Mouse (Mus musculus) myocyte (in vitro differentiated cells): ENCODE results near the gene Setd1b. TPM values are rescaled to one million over a fixed set of nuclear protein-coding genes. Genes with fewer than 3 reads are reported as not detected.
A peak's percentile ranks its signal among the peaks of the same experiment; 100 is the strongest.

Experiments
- H3K27me3 ChIP-seq: one replicate; pipeline ENCODE4 v1.6.1; 2011; ENCODE audit not compliant: control insufficient read depth, insufficient read depth, insufficient read length
- H3K36me3 ChIP-seq: one replicate; pipeline ENCODE4 v1.6.1; 2011; ENCODE audit not compliant: control insufficient read depth, insufficient read depth
- H3K4me2 ChIP-seq: one replicate; pipeline ENCODE4 v1.6.1; 2011; ENCODE audit warnings: low read depth, control low read depth
- H3K4me3 ChIP-seq: one replicate; pipeline ENCODE4 v1.5.1; 2011; ENCODE audit warnings: mild to moderate bottlenecking, control low read depth, moderate library complexity
- H3K79me2 ChIP-seq: one replicate; pipeline ENCODE4 v1.6.1; 2011; ENCODE audit not compliant: control insufficient read depth, insufficient read depth
- H3ac ChIP-seq: one replicate; pipeline ENCODE4 v1.6.1; 2011; ENCODE audit not compliant: control insufficient read depth, insufficient read length
- CEBPB ChIP-seq: IDR thresholded peaks from 2 replicates; pipeline ENCODE4 v1.6.1; 2011; ENCODE audit warnings: mild to moderate bottlenecking, moderate library complexity; ENCODE audit not compliant: poor library complexity, insufficient read depth, severe bottlenecking
- E2F4 ChIP-seq: IDR thresholded peaks from one replicate; pipeline ENCODE4 v1.6.1; 2011; ENCODE audit warnings: mild to moderate bottlenecking, control low read depth, moderate library complexity; ENCODE audit not compliant: insufficient read depth
- MAX ChIP-seq: IDR thresholded peaks from one replicate; pipeline ENCODE4 v1.6.1; 2011; ENCODE audit warnings: low read depth, mild to moderate bottlenecking, control low read depth
- MYOD1 ChIP-seq, 3 experiments: IDR thresholded peaks; one replicate each; pipeline ENCODE4 v1.6.1; 2011; ENCODE audit warnings: control low read depth in 2 of 3, low read depth in 2 of 3, mild to moderate bottlenecking in 2 of 3, moderate library complexity in 1 of 3; ENCODE audit not compliant: insufficient read length in 2 of 3, control insufficient read depth in 1 of 3
- MYOG ChIP-seq, 3 experiments: IDR thresholded peaks; one replicate each; pipeline ENCODE4 v1.6.1; 2011; ENCODE audit warnings: control low read depth in 2 of 3, low read depth in 2 of 3, mild to moderate bottlenecking in 2 of 3; ENCODE audit not compliant: insufficient read length in 2 of 3, control insufficient read depth in 1 of 3, insufficient read depth in 1 of 3
- POLR2A ChIP-seq: IDR thresholded peaks from one replicate; pipeline ENCODE4 v1.6.1; 2011; ENCODE audit warnings: low read depth, mild to moderate bottlenecking, control low read depth, moderate library complexity; ENCODE audit not compliant: insufficient read length
- POLR2AphosphoS2 ChIP-seq: IDR thresholded peaks from one replicate; pipeline ENCODE4 v1.6.1; 2011; ENCODE audit warnings: low read depth, control low read depth; ENCODE audit not compliant: insufficient read length
- REST ChIP-seq: IDR thresholded peaks from one replicate; pipeline ENCODE4 v1.6.1; 2011; ENCODE audit warnings: mild to moderate bottlenecking, control low read depth, moderate library complexity; ENCODE audit not compliant: insufficient read depth, insufficient read length
- SRF ChIP-seq: IDR thresholded peaks from one replicate; pipeline ENCODE4 v1.6.1; 2011; ENCODE audit warnings: low read depth; ENCODE audit not compliant: control insufficient read depth, insufficient read length
- TCF12 ChIP-seq: IDR thresholded peaks from one replicate; pipeline ENCODE4 v1.6.1; 2011; ENCODE audit warnings: mild to moderate bottlenecking, control low read depth; ENCODE audit not compliant: poor library complexity, insufficient read depth, severe bottlenecking
- TCF3 ChIP-seq: IDR thresholded peaks from one replicate; pipeline ENCODE4 v1.6.1; 2011; ENCODE audit warnings: low read depth, control low read depth; ENCODE audit not compliant: insufficient read length
- USF1 ChIP-seq: IDR thresholded peaks from one replicate; pipeline ENCODE4 v1.6.1; 2011; ENCODE audit warnings: low read depth, mild to moderate bottlenecking, control low read depth, moderate library complexity
- polyA plus RNA-seq: library from polyadenylated mRNA; unstranded; fragments of >200 nt; fragmentation: generic; extraction: Trizol; gene quantifications from one replicate; pipeline ENCODE4 v1.2.1, GENCODE M21; 2012; ENCODE audit warnings: missing spikeins

Setd1b gene
- polyA plus RNA-seq, 1 experiment: 5.4 TPM

- TF ChIP-seq CEBPB (no peak), MAX (no peak), SRF (no peak), MYOG (IDR thresholded peaks at IDR 0.05; ENCODE audit: control insufficient read depth in 1 of 3, insufficient read depth in 1 of 3, insufficient read length in 2 of 3, low read depth in 2 of 3) (no peak), REST (no peak), POLR2AphosphoS2 (no peak), POLR2A (no peak), TCF12 (no peak), MYOD1 (IDR thresholded peaks at IDR 0.05; ENCODE audit: control insufficient read depth in 1 of 3, insufficient read length in 2 of 3, low read depth in 2 of 3) (no peak), E2F4 (no peak)
- no peak overlapping the region for H3K4me3 ChIP-seq
- H3ac ChIP-seq: no peak overlapping the region
- no peaks in the 10 kb centered on the region for H3K79me2 ChIP-seq
- H3K4me2 ChIP-seq: no peak overlapping the region
- no peaks in the 10 kb centered on the region for H3K36me3 ChIP-seq
- H3K27me3 ChIP-seq: no peaks in the 10 kb centered on the region
Measured at GRCm38 (mm10) chr5:123130030-123130813, 11.8 kb upstream of the Setd1b start.

- no peak for TF ChIP-seq POLR2A
- no peak for TF ChIP-seq MYOD1 (IDR thresholded peaks at IDR 0.05; ENCODE audit: control insufficient read depth in 1 of 3, insufficient read length in 2 of 3, low read depth in 2 of 3)
- TF ChIP-seq E2F4: no peak
- no peak for TF ChIP-seq POLR2AphosphoS2
- no peak for TF ChIP-seq MAX
- no peak for TF ChIP-seq REST
- TF ChIP-seq USF1: no peak
- TF ChIP-seq TCF3: no peak
- no peak for TF ChIP-seq SRF
- no peak for TF ChIP-seq MYOG (IDR thresholded peaks at IDR 0.05; ENCODE audit: control insufficient read depth in 1 of 3, insufficient read depth in 1 of 3, insufficient read length in 2 of 3, low read depth in 2 of 3)
- no peak overlapping the region for H3K4me3 ChIP-seq
- no peaks in the 10 kb centered on the region for H3K79me2 ChIP-seq
- H3K4me2 ChIP-seq: no peak overlapping the region
- H3K27me3 ChIP-seq: no peaks in the 10 kb centered on the region
- H3ac ChIP-seq: no peak overlapping the region
- H3K36me3 ChIP-seq: no peaks in the 10 kb centered on the region
Measured at GRCm38 (mm10) chr5:123130814-123131148, 11.2 kb upstream of the Setd1b start.

- Histone ChIP-seq H3ac (no peak within 1 kb of the TSS), H3K4me2 (peak within 1 kb of the TSS; percentile 98), H3K36me3 (no peaks in the 10 kb centered on the region), H3K79me2 (no peaks in the 10 kb centered on the region), H3K27me3 (no peaks in the 10 kb centered on the region), H3K4me3 (peak within 1 kb of the TSS; percentile 75)
- TF ChIP-seq POLR2AphosphoS2: peak; percentile 82
- TF ChIP-seq POLR2A: peak; percentile 54
- TF ChIP-seq MYOG (IDR thresholded peaks at IDR 0.05; ENCODE audit: control insufficient read depth in 1 of 3, insufficient read depth in 1 of 3, insufficient read length in 2 of 3, low read depth in 2 of 3): peak in 1 of 3 experiments; percentile 56
- no peak for TF ChIP-seq E2F4
- TF ChIP-seq TCF3: no peak
- peak in 2 of 3 experiments; percentile 0 to 56 for TF ChIP-seq MYOD1 (IDR thresholded peaks at IDR 0.05; ENCODE audit: control insufficient read depth in 1 of 3, insufficient read length in 2 of 3, low read depth in 2 of 3)
Measured at GRCm38 (mm10) chr5:123132308-123133071, 9.5 kb upstream of the Setd1b start, which contains the start of gene Rhof. Gene Rhof (minus strand): TSS chr5:123132692.

GRCm38 (mm10) chr5:123133083-123133783 lies 8.8 kb upstream of the Setd1b start:
- Histone ChIP-seq H3K79me2 (no peaks in the 10 kb centered on the region), H3K4me2 (peak overlapping the region; percentile 98), H3K4me3 (peak overlapping the region; percentile 75), H3K27me3 (no peaks in the 10 kb centered on the region), H3K36me3 (no peaks in the 10 kb centered on the region), H3ac (no peak overlapping the region)
- TF ChIP-seq E2F4 (no peak), MYOD1 (IDR thresholded peaks at IDR 0.05; ENCODE audit: control insufficient read depth in 1 of 3, insufficient read length in 2 of 3, low read depth in 2 of 3) (peak; percentile 57 to 90 (median 79)), MYOG (IDR thresholded peaks at IDR 0.05; ENCODE audit: control insufficient read depth in 1 of 3, insufficient read depth in 1 of 3, insufficient read length in 2 of 3, low read depth in 2 of 3) (peak; percentile 53 to 91 (median 69)), POLR2AphosphoS2 (no peak), REST (no peak), CEBPB (no peak), TCF12 (peak; percentile 76), USF1 (no peak), SRF (peak; percentile 18), TCF3 (peak; percentile 16), POLR2A (no peak), MAX (no peak)
